Mouse (Mus musculus) thymus, adult 2 months (tissue): ENCODE measurements around the gene Nudt8.

Experiments used
- CTCF ChIP-seq: fragments of 200-500 bp; IDR thresholded peaks from 2 replicates; pipeline ENCODE4 v1.5.1; 2012; ENCODE audit warnings: mild to moderate bottlenecking, control low read depth, low read length, moderate library complexity, borderline replicate concordance; ENCODE audit not compliant: control insufficient read depth, poor library complexity, insufficient read depth; ENCODE audit errors: extremely low read depth
- POLR2A ChIP-seq: fragments of 200-500 bp; IDR thresholded peaks from 2 replicates; pipeline ENCODE4 v1.6.1; 2012; ENCODE audit warnings: mild to moderate bottlenecking, low read length, control low read depth, moderate library complexity; ENCODE audit not compliant: control insufficient read depth, poor library complexity, insufficient read depth; ENCODE audit errors: extremely low read depth

GRCm38 (mm10) chr19:3952099-3952498 is 48.3 kb upstream of the Nudt8 start:
- TF ChIP-seq POLR2A: no peak
- no peak for TF ChIP-seq CTCF
